Mouse (Mus musculus): ENCODE results near the gene Pik3ip1.

Pik3ip1 gene

DNA sequence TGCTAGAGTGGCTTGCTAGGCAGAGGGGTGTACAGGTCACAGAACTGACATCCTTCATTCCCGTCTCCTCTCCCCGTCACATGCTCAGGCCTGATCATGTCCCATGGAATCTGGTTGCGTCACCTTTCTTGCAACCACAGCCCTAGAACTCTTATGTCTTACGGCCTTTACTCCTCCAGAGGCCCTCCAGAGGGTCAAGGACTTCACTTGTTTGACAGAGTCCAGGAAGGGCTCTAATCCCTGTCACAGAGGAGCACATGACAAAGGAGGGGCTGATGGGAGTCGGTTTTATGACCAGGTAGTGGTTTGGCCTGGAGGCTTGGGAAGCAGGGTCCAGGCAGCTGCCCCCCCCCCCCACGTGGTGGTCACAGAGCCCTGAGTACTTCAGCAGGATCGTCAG, 38.8 kb downstream of the Pik3ip1 start:
- in situ Hi-C loops (cut with MboI; ENCODE audit: low pct_unique_long_range_greater_than_20kb in 1 of 2, low sequenced_read_pairs in 2 of 2, unreplicated experiment in 1 of 2) = no loop called here

DNA sequence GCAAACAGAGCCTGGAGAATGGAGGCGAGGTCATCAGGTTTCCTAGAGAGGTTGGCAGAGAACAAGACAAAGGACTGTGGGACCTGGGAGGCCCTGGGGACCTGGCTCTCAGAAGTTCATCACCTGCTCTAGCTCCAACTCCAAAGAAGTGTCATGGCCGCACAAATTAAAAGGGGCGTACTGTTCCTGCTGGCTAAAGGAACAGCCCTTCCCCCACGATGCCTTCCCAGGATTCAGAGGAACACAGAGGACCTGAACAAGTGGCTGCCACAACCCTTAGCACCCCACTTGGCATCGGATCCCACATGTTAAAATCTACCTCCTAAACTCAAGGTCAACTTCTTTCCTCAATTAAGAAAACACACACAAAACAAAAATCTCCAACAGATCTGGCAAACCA, 39.2 kb downstream of the Pik3ip1 start:
- in situ Hi-C loops (cut with MboI; ENCODE audit: low pct_unique_long_range_greater_than_20kb in 1 of 2, low sequenced_read_pairs in 2 of 2, unreplicated experiment in 1 of 2) = no loop called here

DNA sequence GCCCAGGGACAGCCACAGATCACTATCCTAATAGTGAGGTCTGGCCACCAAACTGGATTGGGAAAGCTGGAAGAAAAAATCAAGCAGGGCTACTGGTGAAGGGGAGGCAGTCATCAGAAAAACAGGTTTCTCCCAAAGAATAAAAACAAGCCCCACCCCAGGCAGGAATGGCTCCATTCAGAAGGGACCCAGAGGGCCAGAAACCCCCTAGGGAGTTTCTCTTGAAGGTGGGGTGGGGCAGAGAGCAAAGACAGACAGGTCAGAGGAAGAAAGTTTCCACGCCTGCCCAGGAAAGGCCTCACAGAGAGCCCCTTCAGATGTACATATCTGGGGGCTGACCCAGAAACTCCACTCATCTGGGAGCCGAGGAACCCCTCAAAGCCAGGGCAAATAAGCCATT, 40.0 kb downstream of the Pik3ip1 start:
- in situ Hi-C loops (cut with MboI; ENCODE audit: low pct_unique_long_range_greater_than_20kb in 1 of 2, low sequenced_read_pairs in 2 of 2, unreplicated experiment in 1 of 2) = no loop called here

DNA sequence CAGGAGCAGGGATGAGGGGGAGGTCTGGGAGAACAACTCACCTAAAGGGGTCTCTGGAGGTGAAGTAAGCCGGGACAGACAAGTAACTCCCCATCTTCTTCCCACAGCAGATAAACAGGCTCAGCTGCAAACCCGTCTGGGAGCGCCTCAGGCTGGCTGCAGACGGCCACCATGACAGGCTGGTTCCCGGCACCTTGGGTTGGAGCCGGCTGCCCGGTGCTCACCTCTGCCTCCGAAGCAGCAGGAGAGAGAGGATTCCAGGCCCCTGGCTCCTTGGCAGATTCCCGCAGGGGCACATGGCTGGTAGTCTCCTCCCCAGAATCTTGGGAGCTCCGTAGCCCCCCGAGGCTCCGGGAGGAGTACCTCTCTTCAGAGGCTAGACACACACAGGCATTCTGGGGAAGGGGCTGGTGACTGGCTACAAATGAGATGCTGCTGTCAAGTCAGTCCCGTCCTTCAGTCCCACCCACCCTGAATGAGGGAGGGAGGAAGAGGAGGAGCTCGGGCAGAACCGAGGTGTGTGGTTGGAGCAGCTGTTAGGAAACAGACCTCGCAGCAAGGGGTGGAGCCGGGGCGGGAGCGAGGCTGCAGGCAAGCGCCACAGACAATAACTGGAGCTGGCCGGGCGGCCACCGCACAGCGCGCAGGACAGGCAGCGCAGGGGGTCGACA, 40.9 kb downstream of the Pik3ip1 start:
- in situ Hi-C loops (cut with MboI; ENCODE audit: low pct_unique_long_range_greater_than_20kb in 1 of 2, low sequenced_read_pairs in 2 of 2, unreplicated experiment in 1 of 2) = no loop called here

DNA sequence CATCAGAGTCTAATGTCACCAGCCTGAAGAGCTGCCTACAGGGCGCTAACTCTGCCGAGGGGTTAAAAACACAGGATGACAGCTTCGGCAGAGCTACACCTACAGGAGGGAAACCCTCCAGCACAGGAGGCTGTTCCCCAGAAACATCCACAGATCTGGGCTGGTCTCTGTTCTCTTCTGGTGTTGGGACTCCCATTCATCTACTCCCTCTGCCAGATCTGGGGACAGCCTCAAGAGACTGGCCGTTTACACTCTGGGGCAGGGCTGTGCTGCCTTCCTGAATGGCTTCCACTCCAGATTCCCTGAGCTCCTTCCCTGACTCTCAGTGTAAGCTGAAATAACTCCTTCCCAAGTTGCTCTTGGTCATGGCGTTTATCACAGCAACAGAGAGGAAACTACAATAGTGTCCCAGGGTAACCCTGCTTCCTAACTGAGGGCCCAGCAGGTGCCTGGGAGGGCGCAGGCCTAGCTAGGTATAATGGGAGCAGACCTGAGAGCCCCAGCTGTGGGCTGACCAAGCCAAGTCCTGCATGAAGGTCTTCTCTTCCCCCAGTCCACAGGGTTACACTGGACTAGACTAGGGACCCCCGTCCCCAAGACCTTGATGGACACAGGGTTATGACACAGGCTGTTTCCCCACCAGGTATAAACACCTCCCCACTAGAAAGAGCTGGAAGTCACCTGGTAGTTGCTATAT, 41.5 kb downstream of the Pik3ip1 start:
- in situ Hi-C loops (cut with MboI; ENCODE audit: low pct_unique_long_range_greater_than_20kb in 1 of 2, low sequenced_read_pairs in 2 of 2, unreplicated experiment in 1 of 2) = no loop called here

DNA sequence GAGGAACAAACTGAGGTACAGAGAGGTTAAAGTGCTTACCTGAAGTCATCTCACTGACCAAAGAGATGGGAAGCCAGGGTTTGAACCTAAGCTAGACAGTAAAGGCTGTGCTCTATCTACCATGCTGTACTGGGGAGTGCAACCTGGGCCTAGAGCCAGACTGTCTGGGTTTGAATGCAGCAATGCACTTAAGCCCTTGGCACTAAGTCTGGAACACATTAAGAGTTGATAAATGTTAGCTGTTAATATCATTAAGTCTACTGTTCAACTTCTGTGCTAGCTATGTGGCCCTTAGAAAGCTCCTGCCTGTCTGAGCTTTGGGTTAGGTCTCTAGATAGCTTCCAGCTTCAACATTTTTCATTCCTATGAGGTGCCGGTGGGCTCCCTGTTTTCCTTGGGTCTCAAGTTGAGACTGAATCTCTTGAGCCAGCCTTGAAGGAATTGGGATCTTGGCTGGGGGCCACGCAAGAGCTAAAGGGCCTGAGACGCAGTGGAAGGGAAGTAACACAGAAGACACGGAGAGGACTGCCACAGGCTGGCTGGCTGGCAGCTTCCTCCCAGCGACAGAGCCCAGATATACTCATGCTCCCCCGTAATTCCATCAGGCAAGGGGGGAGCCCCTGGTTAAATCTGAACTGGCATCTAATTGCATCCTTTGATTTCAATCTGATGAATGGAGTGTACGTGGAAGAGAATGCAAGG, 43.5 kb downstream of the Pik3ip1 start:
- in situ Hi-C loops (cut with MboI; ENCODE audit: low pct_unique_long_range_greater_than_20kb in 1 of 2, low sequenced_read_pairs in 2 of 2, unreplicated experiment in 1 of 2) = no loop called here

DNA sequence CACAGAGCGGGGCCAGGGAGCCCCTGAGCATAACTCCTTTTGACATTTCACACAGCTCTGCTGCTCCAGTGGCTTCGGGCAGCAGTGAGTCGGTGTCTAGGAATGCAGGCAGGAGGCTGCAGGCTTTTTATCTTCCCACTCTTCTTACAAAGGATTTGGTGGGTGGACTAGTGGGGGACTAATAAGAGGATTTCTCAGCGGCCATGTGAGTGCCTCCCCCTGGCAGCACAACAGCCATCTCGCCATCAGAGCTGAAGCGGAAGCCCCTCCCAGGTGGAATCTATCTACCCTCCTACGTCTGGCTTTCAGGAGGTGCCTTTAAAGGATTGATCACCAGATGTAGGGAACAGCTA, 44.1 kb downstream of the Pik3ip1 start:
- in situ Hi-C loops (cut with MboI; ENCODE audit: low pct_unique_long_range_greater_than_20kb in 1 of 2, low sequenced_read_pairs in 2 of 2, unreplicated experiment in 1 of 2) = no loop called here

DNA sequence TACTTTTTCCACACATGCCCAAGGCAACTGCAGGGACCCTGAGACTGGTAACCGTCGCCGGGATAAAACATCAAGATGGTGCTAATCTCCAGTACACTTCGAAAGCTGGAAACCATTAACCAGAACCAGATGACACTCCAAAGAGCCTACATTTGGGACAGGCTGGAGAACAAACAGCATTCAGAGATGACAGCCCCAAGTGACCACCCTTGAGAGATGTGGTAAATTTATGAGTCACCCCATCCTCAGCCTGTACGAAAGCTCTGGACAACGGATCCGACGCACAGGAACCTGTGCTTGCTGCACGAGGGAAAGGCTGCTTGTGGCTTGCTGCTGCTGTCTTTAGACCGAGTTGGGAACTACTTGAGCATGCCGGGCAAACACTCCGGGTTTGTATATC, 44.5 kb downstream of the Pik3ip1 start:
- in situ Hi-C loops (cut with MboI; ENCODE audit: low pct_unique_long_range_greater_than_20kb in 1 of 2, low sequenced_read_pairs in 2 of 2, unreplicated experiment in 1 of 2) = no loop called here

DNA sequence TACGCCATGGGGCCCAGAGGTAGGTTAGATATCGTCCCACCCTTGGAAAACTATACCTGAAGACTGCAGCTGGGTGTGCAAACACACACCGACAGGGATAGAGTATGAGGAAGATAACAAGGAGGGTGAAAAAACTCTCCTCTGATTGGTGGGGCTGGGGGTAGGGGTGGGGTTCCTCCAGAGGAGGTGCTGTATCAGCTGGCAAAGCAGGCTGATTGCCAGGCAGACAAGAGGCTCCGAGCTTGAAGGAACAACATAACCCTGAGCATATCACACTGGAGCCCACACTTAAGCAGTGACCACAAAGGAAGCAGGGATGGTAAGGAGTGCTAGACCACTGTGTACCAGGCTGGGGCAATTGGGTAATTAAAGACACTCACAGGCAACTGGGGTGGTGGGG, 49.2 kb downstream of the Pik3ip1 start:
- in situ Hi-C loops (cut with MboI; ENCODE audit: low pct_unique_long_range_greater_than_20kb in 1 of 2, low sequenced_read_pairs in 2 of 2, unreplicated experiment in 1 of 2) = no loop called here

DNA sequence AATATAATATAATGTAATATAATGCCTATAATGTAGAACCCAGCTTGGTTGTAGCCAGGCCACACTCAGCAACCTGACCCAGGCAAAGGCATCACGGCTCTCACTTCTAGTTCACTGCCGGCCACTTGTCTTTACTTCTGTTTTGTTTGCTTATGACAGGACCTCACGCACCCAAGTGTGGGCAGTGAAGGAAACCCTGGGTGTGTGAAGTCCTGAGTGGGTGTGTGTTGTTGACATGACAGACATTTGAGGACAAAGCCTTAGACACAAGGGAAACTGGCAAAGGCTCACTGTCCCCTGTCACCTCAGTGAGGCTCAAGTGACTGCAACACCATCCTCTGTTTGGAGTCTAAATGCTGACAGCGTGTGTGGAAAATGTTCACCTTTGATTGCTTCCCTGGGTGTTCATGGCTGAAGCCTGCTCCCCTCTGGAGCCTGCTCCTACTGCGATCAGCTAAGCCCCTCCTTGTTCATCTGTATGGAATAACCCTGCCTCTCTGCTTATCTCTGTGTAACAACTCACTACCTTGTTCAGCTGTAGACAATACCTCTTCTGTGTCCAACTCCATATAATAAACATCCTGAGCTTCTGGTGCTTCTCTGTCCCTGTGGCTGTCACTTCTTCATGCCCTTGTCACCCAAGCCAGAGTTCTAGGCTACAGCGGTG, 51.1 kb downstream of the Pik3ip1 start:
- in situ Hi-C loops (cut with MboI; ENCODE audit: low pct_unique_long_range_greater_than_20kb in 1 of 2, low sequenced_read_pairs in 2 of 2, unreplicated experiment in 1 of 2) = no loop called here

DNA sequence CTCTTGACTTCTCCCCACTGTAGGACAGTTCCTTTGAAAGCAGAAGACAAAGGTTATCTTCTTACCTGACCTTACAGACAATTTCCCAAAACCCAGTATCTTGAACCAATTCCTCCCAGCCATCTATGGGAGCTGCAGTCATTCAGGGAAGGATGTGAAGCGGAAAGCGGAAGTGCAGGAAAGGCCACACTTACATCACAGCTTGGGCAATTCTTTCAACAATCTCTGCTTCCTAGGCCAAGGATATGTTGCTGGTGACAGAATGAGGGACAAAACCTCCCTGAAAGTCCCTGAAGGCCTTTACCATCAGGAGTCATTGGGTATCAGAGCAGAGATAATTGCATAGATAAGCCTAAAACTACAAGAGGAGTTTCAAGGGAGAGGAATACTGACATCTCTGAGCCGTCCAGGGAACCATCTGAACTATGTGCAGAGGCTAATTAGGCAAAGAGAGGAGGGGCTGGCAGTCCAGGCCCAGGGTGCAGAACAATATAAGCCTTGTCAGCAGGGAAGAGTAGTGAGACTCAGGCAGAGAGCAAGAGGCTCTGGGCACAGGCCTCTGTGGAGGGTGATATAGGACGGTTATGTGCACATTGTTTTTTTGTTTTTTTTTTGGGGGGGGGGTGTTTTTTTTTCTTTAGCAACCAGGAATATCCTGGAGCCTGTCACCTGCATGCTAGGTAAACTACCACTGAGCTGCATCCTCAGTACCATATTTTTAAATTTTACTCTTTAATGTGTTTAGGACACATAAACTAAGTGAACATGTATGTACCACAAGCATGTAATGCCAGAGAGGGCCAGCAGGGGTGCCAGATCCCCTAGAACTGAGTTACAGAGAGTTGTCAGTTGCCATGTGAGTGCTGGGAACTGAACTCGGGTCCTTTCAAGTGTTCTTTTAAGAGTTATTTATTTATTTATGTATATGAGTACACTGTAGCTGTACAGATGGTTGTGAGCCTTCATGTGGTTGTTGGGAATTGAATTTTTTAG, 52.7 kb downstream of the Pik3ip1 start:
- in situ Hi-C loops (cut with MboI; ENCODE audit: low pct_unique_long_range_greater_than_20kb in 1 of 2, low sequenced_read_pairs in 2 of 2, unreplicated experiment in 1 of 2) = no loop called here

DNA sequence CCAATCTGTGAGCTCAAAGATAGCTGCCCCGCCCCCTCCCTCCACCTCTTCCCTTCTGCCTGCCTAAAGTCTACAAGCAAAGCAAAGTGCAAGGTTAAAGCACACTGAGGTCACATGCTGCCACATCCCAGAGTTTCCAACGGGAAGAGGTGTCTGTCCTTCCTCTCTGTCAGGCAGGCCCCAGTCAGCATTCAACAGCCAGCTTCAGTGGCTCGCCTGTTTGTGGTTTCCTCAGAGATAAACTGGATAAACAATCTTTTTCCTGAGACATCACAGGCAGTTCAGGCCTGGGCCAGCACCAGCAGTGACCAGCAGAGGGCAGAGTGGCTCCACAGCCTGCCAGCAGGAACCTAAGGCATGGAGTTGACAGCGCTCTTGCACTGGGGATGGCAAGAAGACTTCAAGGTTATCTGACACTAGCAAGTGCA, 56.8 kb downstream of the Pik3ip1 start:
- in situ Hi-C loops (cut with MboI; ENCODE audit: low pct_unique_long_range_greater_than_20kb in 1 of 2, low sequenced_read_pairs in 2 of 2, unreplicated experiment in 1 of 2) = no loop called here

DNA sequence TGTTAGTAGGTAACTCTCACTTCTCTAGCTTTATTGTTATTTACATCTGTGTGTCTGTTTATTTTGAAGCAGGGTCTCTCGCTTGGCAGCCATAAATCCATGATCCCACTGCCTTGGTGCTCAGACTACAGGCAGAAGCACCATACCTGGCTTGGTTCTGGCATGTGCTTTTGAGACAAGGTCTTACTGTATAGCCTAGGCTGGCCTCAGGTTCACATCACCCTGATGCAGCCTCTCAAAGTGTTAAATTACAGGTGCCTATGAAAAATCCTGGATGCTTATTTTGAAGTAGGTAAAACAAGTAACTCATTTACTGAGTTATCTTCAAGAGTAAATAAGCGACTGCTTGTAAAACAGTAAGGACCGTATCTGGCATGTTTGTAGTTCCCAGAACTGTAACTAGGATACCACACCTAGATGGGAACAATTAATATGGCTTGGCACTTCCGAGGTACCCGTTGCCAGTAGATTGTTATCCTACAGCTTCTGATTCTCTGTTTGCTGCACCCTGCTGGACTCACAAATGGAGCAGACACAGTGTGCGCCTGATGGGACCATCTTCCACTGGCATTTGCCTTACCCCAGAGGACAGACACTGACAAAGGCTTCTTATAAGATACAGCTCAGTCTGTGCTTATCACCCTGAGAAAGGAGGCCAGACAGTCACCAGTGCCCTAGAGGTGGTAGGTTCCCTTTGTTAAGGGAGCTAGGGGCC, 57.4 kb downstream of the Pik3ip1 start:
- in situ Hi-C loops (cut with MboI; ENCODE audit: low pct_unique_long_range_greater_than_20kb in 1 of 2, low sequenced_read_pairs in 2 of 2, unreplicated experiment in 1 of 2) = no loop called here

DNA sequence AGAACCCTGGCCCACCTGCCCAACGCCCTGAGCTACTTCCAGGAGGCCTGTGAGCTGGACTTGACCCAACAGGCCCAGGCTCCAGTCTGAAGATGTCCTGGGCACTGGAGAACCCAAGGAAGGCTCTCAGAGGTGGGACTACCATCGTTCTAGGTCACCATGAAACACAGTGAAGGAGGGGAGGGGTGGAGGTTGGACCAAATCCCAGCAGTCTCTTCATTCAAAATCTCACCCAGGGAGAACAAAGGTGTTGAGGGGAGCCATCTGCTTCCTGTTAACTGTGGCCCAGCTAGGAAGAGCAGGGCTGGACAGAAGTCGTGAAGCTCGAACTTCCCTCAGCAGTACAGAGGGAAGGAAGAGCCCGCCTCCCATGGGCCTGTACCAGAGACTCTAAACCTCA, 59.8 kb downstream of the Pik3ip1 start:
- in situ Hi-C loops (cut with MboI; ENCODE audit: low pct_unique_long_range_greater_than_20kb in 1 of 2, low sequenced_read_pairs in 2 of 2, unreplicated experiment in 1 of 2) = no loop called here

DNA sequence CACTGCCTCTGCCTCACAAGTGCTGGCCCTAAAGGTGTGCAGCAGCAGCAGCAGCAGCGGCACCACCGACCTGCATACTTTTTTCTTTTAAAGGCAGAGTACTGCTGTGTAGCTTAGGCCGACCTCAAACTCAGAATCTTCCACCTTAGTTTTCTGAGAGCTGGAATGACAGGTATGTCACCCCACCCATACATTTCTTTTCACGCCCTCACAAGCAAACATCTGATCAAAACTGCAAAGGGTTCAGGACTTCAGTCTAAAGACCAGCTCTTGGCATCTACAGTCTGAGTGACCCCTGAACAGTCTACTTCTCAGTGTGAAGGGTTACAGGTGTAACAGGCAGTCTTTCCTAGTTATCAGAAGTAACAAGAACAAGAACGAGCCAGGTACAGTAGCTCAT, 60.6 kb downstream of the Pik3ip1 start:
- in situ Hi-C loops (cut with MboI; ENCODE audit: low pct_unique_long_range_greater_than_20kb in 1 of 2, low sequenced_read_pairs in 2 of 2, unreplicated experiment in 1 of 2) = no loop called here

DNA sequence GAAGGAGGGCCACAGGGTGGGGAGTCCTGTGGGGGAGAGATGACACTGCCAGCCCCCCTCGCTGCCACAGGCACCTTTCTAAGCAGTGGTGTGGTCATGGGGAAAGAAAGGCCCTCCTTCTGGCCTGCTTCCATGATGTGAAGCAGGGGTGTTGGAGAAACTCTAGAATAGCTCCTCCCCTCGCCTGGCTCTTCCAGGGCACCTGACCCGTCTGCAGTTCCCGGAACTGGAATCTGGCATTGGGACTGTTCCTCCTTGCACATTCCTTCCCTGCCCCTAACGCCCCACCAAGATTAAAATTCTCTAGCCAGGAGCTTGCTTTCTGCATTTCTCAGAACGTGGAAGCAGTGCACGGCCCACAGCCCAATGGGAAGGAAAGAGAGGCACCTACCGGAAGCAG, 62.3 kb downstream of the Pik3ip1 start:
- in situ Hi-C loops (cut with MboI; ENCODE audit: low pct_unique_long_range_greater_than_20kb in 1 of 2, low sequenced_read_pairs in 2 of 2, unreplicated experiment in 1 of 2) = no loop called here
